Mouse (Mus musculus): ENCODE measurements around the gene Ppp1r18.

GRCm38 (mm10) chr17:35837487-35837886 is 27.9 kb upstream of the Ppp1r18 start:
- TF ChIP-seq CTCF (IDR thresholded peaks at IDR 0.05; ENCODE audit: insufficient read depth, low read length) = no peak
- TF ChIP-seq POLR2A (IDR thresholded peaks at IDR 0.05; ENCODE audit: borderline replicate concordance, extremely low read depth, low read depth, low read length) = no peak

Measured in lung, adult 2 months (tissue).